Mouse (Mus musculus) hematopoietic stem cell, adult 5-6 weeks (primary cell): ENCODE measurements at regions not wholly inside any gene's neighbourhood (a gene's known extent, or its start where the extent isn't known, plus 50 kb on each side); places are given as distances from the start of the nearest gene placed in this dataset.

Experiments used
- ATAC-seq, 2 experiments: fragments of 125-278 bp in 1 of 2; replicated peaks in 1 of 2; 2 replicates each; pipeline ENCODE4 v1.8.0; 2016 to 2017; ENCODE audit warnings: inconsistent platforms in 2 of 2, mild to moderate bottlenecking in 2 of 2, moderate number of reproducible peaks in 2 of 2, low read depth in 1 of 2, moderate TSS enrichment in 1 of 2; ENCODE audit not compliant: low FRiP score in 2 of 2, poor library complexity in 2 of 2, severe bottlenecking in 2 of 2, insufficient read depth in 1 of 2, low TSS enrichment in 1 of 2

DNA sequence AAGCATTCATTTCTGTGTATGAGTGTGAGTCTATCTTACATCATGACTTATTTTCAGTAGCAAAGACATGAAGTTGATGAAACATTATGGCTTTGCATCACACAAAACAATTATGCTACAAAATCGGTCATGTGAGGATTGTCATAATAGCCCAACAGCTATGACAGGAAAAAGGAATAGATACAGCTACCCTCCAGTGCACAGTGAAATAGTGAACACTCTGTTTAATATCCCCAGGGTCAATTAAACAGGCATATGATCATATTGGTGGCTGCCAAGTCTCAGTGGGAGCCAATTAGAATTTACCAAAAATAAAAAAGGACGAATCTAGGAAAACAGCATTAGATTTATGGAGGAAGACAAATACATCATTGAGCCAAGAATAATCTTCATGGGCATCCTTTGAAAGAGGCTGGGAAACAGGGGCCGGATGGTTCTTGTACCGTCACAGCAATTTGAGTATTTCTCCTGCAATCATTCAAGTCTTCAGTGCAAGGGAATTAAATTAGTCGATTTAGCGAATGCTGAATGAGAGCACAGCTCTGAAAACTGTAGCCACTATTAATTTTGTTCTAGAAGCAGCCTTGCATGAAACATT, 123.8 kb upstream of the Etl4 start:
- ATAC-seq: no peak

DNA sequence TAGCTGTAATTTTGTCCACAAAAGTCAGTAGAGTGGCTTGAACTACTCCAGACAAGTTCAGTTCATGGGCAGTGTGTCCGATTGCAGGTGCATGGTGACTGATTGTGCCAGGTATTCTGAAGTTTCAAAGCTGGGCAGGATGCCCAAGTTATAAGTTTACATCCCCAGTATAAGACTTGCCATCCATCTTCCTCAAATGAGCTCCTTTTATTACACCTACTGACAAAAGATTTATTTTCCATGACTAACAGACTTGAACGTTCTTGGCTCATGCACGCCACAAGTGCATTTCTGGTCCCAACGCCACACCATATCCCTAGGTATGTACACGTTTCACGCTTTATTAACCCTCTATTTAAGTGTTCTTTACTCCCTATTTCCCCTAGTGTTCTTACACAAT, 117.4 kb upstream of the Etl4 start:
- ATAC-seq: no peak

DNA sequence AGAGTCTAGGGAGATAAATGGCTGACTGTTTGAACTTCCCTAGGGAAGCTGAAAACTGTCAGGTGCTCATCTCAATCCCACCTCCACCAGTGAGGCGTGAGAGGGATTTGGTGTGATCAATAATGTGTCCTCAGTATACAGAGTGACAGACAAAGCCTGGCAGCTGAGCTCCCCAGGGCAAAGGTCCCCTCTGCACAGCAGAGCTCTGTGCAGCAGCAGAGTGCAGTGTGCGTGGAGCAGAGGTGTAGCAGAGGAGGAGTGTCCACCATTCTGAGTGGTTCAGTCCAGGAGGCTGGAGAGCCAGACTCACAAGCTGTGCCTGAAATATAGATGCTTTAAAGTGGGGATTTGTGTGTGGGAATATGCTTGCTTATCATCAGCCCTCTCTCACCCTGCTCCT, 112.8 kb upstream of the Etl4 start:
- ATAC-seq: no peak
